Comparison of ENCODE assay signal across 16 mouse cellular contexts in genomic region chr15:83154309-83154708, GRCm38 (mm10). TPM values are rescaled to one million over a fixed set of nuclear protein-coding genes. Genes with fewer than 3 reads are reported as not detected.
A peak's percentile ranks its signal among the peaks of the same experiment; 100 is the strongest.
DNase-seq lines count a peak whose midpoint lies in the region; TF ChIP-seq lines count a peak whose summit lies in the region.
"Had no signal": no experiment of that assay in that cellular context is flagged by ENCODE, and none has a peak within 500 bp of the region (broad histone marks: within the 10 kb centered on the region; RNA-seq: fewer than 3 reads in every experiment).

No protein-coding gene starts in this region.

- H3K4me3 ChIP-seq in lung, adult 2 months (replicated peaks; ENCODE audit: extremely low read depth, low read depth, low read length), result no peak overlapping the region
- H3K4me3 ChIP-seq: embryonic facial prominence, embryonic 10.5 days; embryonic facial prominence, embryonic 12.5 days; forebrain, embryonic 13.5 days; forebrain, embryonic 15.5 days had no signal

- TF ChIP-seq CTCF in lung, adult 2 months (IDR thresholded peaks at IDR 0.05; ENCODE audit: insufficient read depth, low read length), result no peak

- DNase-seq in adrenal gland, adult 8-10 months, result peak; percentile 17
- no peak for DNase-seq in adrenal gland, adult 2 months
- peak; percentile 92 for DNase-seq in heart, adult 11 months
- DNase-seq in heart, postnatal 10 days, result no peak
- DNase-seq in lung, adult 2 months, result no peak
- no peak for DNase-seq in lung, adult 18-20 months
- DNase-seq: adrenal gland, postnatal 14 days; adrenal gland, postnatal 36 days; B cell, adult 2 months; cerebellum, adult 18-20 months; cerebellum, adult 8-10 months; forebrain, postnatal 0 days had no signal

- peaks cover 4% of the 10 kb centered on the region; the same call in 1 of the 2 replicates for H3K4me1 ChIP-seq in lung, adult 2 months (ENCODE audit: control insufficient read depth, insufficient read depth, low read length)
- H3K4me1 ChIP-seq: embryonic facial prominence, embryonic 12.5 days had no signal

- intact Hi-C loops in heart, postnatal 10 days (cut with DNase I), result no loop called here

- 92% methylated on average over 7 of the region's 7 CpGs for WGBS in lung, adult 2 months

- TF ChIP-seq POLR2A in lung, adult 2 months (IDR thresholded peaks at IDR 0.05; ENCODE audit: borderline replicate concordance, extremely low read depth, low read depth, low read length), result 0 out of 2 replicates have a peak, but pooled peaks have one; percentile 9

RNA-seq across cellular contexts. Expression of gene Poldip3, which starts 5.1 kb away (rescaled TPM):
- 100 to 1,000 TPM; 105 to 127 (median 117) TPM for total RNA-seq in adrenal gland, adult 8-10 months (2022)
- 10 to 100 TPM; 89.7 to 96.8 TPM for total RNA-seq in adrenal gland, adult 2 months (2021)
- polyA plus RNA-seq in adrenal gland, adult 2 months (2012; rRNA removed), result 43.0 and 55.4 TPM in 2 replicates
- 10 to 100 TPM; 45.7 to 47.3 TPM for total RNA-seq in heart, postnatal 10 days (2021)
- polyA plus RNA-seq in lung, adult 2 months (2012; rRNA removed), result 46.5 and 55.8 TPM in 2 replicates

RNA-seq across cellular contexts. Expression of gene Cyb5r3, which starts 18.1 kb away (rescaled TPM):
- total RNA-seq in adrenal gland, adult 8-10 months (2022), result 100 to 1,000 TPM; 296 to 432 (median 354) TPM
- total RNA-seq in adrenal gland, adult 2 months (2021), result 100 to 1,000 TPM; 310 to 426 TPM
- polyA plus RNA-seq in adrenal gland, adult 2 months (2012; rRNA removed), result 461 and 645 TPM in 2 replicates
- total RNA-seq in heart, postnatal 10 days (2021), result 100 to 1,000 TPM; 133 to 136 TPM
- polyA plus RNA-seq in lung, adult 2 months (2012; rRNA removed), result 438 and 440 TPM in 2 replicates

RNA-seq across cellular contexts. Expression of gene Rrp7a, which starts 31.7 kb away (rescaled TPM):
- 100 to 1,000 TPM; 100 to 115 (median 102) TPM for total RNA-seq in adrenal gland, adult 8-10 months (2022)
- 100 to 1,000 TPM; 123 to 167 TPM for total RNA-seq in adrenal gland, adult 2 months (2021)
- 128 and 179 TPM in 2 replicates for polyA plus RNA-seq in adrenal gland, adult 2 months (2012; rRNA removed)
- total RNA-seq in heart, postnatal 10 days (2021), result 10 to 100 TPM; 37.3 to 46.2 TPM
- polyA plus RNA-seq in lung, adult 2 months (2012; rRNA removed), result 82.1 and 85.3 TPM in 2 replicates

Comparison
In these comparisons a context has a peak if more than half of its experiments do, and no peak if none do; other contexts are left out.
1. DNase-seq: peak in adrenal gland, adult 8-10 months (single experiment) and heart, adult 11 months (single experiment); none in adrenal gland, adult 2 months (single experiment), heart, postnatal 10 days (0 of 2), lung, adult 2 months (single experiment) and lung, adult 18-20 months (0 of 2).